Mouse (Mus musculus) adrenal gland, adult 2 months (tissue): Measurements from ENCODE around the gene Esx1. TPM values are rescaled to one million over a fixed set of nuclear protein-coding genes. Genes with fewer than 3 reads are reported as not detected.

Experiments used
- DNase-seq: peaks from one replicate; pipeline ENCODE4 v3.0.0; 2021
- long read RNA-seq: library from polyadenylated mRNA; stranded (forward); transcript quantifications from one replicate; pipeline ENCODE4 v2.0.0, GENCODE M21; 2021
- polyA plus RNA-seq: library from polyadenylated mRNA; depleted of rRNA; stranded (reverse); fragments of >200 nt; gene quantifications from 2 replicates; pipeline ENCODE4 v1.2.3, GENCODE M21; 2012; rRNA removed
- total RNA-seq, 2 experiments: library from RNA; stranded (reverse); gene quantifications; 2 replicates each; pipeline ENCODE4 v1.2.3; 2021

The Esx1 gene
- total RNA-seq: not detected
- not detected in 2 replicates for polyA plus RNA-seq
- long read RNA-seq: 0 reads

DNA sequence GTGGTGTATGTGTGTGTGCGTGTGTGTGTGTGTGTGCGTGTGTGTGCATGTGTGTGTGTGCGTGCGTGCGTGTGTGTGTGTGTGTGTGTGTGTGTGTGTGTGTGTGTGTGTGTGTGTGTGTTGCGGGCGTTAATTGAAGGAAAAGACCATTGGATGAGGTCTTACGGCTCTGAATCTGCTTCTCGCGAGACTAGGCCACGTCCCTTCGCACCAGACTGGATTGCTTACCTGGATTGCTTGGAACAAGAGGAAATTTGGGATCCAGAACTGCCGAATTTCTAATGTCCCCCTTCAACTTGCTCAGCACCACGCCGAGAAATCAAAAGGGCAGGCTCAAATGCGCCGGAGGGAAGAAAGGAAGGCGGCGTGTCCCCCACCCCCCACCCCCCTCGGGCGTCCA, at the start of gene Esx1:
TSS of gene Esx1 (minus strand) at position 366 of the 400 bp plus-strand sequence.
- no peak for DNase-seq

- DNase-seq: no peak
Measured at GRCm38 (mm10) chrX:137170021-137170420, 48.1 kb upstream of the Esx1 start.

DNA sequence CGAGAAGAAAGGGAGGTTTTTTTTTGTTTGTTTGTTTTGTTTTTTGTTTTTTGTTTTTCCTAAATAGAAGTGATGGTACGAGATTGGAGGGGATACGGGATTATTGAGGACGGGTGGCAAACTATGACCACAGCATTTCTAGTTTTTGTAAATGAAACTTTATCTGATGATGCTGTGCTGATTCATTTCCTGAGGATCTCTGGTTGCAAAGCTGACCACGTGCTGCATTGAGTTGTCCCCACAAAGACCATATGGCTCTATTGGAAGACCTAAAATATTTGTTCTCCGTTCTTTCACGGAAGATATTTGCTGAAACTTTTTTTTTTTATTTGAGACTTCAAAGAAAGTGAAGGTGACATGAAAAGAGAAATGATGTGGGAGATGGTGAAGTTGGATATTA, 45.8 kb upstream of the Esx1 start:
- no peak for DNase-seq

- no peak for DNase-seq
Measured at GRCm38 (mm10) chrX:137165621-137166020, 43.7 kb upstream of the Esx1 start.

- no peak for DNase-seq
Measured at GRCm38 (mm10) chrX:137162700-137163099, 40.8 kb upstream of the Esx1 start.

DNA sequence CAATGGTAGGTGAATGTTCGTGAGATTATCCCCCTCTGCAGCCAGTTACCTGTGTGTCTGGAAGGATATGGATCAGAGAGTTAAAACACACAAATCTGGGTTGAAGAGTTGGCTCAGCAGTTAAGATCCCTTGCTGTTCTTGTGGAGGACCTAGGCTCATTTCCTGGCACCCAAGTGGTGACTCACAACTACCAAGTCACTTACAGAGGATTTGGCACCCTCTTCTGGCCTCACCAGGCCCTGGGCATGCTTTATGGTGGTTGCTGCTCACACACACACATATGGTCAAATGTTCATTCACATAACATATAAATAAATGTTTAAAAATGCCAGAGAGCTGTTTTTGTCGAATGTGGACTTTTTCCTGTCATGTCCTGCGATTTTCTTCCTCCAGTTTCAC, 39.1 kb upstream of the Esx1 start:
- no peak for DNase-seq

- no peak for DNase-seq
Measured at GRCm38 (mm10) chrX:137149050-137149449, 27.2 kb upstream of the Esx1 start.

DNA sequence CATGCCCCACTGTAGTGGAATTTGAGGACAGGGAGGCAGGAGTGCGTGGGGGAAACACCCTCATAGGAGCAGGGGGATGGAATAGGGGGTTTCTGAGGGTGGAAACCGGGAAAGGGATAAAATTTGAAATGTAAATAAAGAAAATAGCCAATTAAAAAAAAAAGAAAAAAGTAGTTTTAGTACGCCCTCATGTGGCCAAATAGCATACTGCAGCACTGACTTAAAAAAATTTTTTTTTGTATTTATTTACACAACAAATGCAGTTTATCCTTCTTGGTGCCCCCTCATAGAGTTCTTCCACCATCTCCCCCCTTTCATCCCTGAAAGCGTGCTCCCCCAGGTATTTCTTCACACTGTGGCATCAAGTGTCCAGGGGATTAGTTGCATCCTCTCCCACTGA, 22.8 kb upstream of the Esx1 start:
- DNase-seq: no peak

GRCm38 (mm10) chrX:137143726-137144125, 21.8 kb upstream of the Esx1 start:
- DNase-seq: peak; percentile 50

GRCm38 (mm10) chrX:137142546-137142945, 20.7 kb upstream of the Esx1 start:
- DNase-seq: no peak

- DNase-seq: peak; percentile 36
Measured at GRCm38 (mm10) chrX:137141669-137142068, 19.8 kb upstream of the Esx1 start.

DNA sequence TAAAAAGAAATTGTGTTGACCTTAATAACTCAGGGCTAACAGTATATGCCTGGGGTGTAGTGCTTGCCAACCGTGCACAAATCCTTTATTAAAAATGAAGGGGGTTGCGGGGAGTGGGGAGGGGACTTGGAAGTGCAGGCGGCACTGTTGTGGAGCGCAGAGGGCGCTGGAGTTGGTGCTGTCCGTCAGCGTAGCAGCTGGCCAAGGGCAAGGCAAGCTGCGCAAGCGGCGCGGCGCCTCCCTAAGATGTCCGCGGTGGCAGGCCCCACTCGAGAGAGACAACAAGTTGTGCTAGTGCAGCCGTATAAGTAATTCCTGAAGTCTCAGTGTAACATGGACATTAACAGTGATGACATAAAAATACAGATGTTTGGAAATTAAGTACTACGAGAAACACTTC, 5.7 kb upstream of the Esx1 start:
- no peak for DNase-seq

- DNase-seq: no peak
Measured at GRCm38 (mm10) chrX:137119675-137120423, 2.0 kb downstream of the Esx1 start.

DNA sequence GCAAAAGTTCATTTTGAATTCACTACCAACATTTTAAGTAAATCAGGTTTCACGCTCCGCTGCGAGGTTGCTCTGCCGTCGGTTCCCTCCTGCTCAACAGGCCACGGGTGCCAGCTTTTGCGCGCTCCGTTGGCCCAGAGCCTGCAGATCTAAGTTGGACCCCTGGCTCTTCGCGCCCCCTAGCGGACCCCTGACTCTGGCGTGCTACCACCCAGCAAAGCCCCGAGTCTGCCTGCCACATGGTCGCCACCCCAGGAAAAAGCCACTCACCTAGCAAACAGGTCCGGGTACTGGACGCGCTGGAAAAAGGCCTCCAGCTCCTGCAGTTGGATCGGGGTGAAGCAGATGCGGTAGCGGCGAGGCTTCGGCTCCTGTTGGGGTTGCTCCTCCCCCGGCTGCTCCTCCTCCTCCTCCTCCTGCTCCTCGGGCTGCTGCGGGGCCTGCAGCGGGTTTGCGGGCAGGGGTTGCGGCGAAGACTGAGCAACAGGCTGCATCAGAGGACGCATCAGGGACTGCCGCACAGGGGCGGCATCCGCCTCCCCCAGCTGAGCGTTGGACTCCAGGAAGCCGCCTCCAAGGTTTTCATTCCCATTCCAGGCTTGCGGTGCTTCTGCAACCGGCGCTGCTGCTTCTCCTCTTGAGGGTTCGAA, 3.7 kb downstream of the Esx1 start:
- DNase-seq: peak; percentile 23

DNA sequence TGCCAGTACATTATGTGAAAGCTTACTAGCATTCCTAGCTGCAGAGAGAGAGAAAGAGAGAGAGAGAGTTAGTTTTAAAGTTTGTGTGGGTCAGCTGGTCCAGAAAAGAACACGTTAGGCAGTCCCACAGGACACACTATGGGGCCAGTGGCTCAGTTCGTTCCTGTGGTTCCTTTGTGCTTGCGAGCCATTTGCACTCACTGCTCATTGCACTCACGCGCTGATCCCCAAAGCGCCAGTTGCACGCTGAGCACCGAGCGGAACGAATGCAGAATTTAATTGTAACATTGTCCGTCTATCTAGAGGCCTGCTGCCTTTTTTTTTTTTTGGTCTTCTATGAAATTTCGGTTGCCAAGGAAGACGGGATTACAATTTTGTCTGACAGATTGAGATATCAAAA, 15.4 kb downstream of the Esx1 start:
- DNase-seq: no peak

DNA sequence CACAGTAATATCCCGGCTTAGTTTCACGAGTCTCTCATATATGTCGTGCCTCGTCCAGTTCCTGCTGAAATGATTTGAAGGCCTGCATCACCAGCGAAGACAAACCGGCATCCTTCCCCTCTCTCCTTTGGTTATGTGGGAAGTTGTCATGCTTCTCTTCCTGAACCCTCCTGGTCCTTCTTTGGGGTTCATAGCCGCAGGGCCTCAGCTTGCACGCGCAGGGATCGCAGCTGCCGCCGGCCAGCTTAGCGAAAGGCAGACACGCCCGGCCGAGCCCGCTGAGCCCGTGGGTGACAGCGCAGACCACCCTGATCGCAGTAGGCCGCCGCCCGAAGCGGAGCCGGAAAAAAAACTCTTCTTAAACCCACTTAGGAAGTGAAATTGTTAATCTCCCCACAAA, 17.4 kb downstream of the Esx1 start:
- DNase-seq: no peak

Other genes with a start within 250 kb of the Esx1 start
- not detected for gene H2bfm, start 194.8 kb downstream of the Esx1 start, total RNA-seq
- not detected in 2 replicates for gene H2bfm, start 194.8 kb downstream of the Esx1 start, polyA plus RNA-seq
- gene Tmsb15b2, start 146.6 kb downstream of the Esx1 start, total RNA-seq: 10 to 100 TPM; 15.2 to 22.7 TPM
- gene Tmsb15b2, start 146.6 kb downstream of the Esx1 start, polyA plus RNA-seq: not detected in 2 replicates
- 1 to 10 TPM in 1 of 2 experiments, under 1 TPM in 1; 0.52 to 2.4 TPM for gene Tmsb15l, start 145.2 kb downstream of the Esx1 start, total RNA-seq
- 0.23 and 0.65 TPM in 2 replicates for gene Tmsb15l, start 145.2 kb downstream of the Esx1 start, polyA plus RNA-seq
- 1 to 10 TPM in 1 of 2 experiments, under 1 TPM in 1; 0.89 to 7.3 TPM for gene Tmsb15b1, start 145.2 kb downstream of the Esx1 start, total RNA-seq
- gene Tmsb15b1, start 145.2 kb downstream of the Esx1 start, polyA plus RNA-seq: not detected in 2 replicates
- 10 to 100 TPM in 1 of 2 experiments, 1 to 10 TPM in 1; 8.9 to 16.9 TPM for gene Zcchc18, start 128.9 kb downstream of the Esx1 start, total RNA-seq
- gene Zcchc18, start 128.9 kb downstream of the Esx1 start, polyA plus RNA-seq: 1.7 and 2.8 TPM in 2 replicates
- 1 to 10 TPM; 5.7 to 6.1 TPM for gene Slc25a53, start 83.8 kb downstream of the Esx1 start, total RNA-seq
- 1.1 and 1.3 TPM in 2 replicates for gene Slc25a53, start 83.8 kb downstream of the Esx1 start, polyA plus RNA-seq
- 1 to 10 TPM; 4.6 to 6.5 TPM for gene Fam199x, start 72.5 kb downstream of the Esx1 start, total RNA-seq
- gene Fam199x, start 72.5 kb downstream of the Esx1 start, polyA plus RNA-seq: 0.55 and 0.58 TPM in 2 replicates